Mouse (Mus musculus) E14TG2a.4 (cell line): Measurements from ENCODE around the gene Atp5k.
A peak's percentile ranks its signal among the peaks of the same experiment; 100 is the strongest.

Experiments used
- H3K27me3 ChIP-seq: 2 replicates; pipeline ENCODE4 v1.6.1; 2014; ENCODE audit warnings: low read length, control low read depth; ENCODE audit not compliant: insufficient read depth
- H3K36me3 ChIP-seq: 2 replicates; pipeline ENCODE4 v1.6.1; 2014; ENCODE audit warnings: low read length, control low read depth; ENCODE audit not compliant: insufficient read depth
- H3K4me1 ChIP-seq: replicated peaks from 2 replicates; pipeline ENCODE4 v1.6.1; 2014; ENCODE audit warnings: low read depth, low read length, control low read depth
- H3K4me3 ChIP-seq: replicated peaks from 2 replicates; pipeline ENCODE4 v1.5.1; 2014; ENCODE audit warnings: mild to moderate bottlenecking, low read length
- H3K9me3 ChIP-seq: 2 replicates; pipeline ENCODE4 v1.6.1; 2014; ENCODE audit warnings: low read length, control low read depth
- CTCF ChIP-seq: conservative IDR thresholded peaks from 2 replicates; pipeline ENCODE4 v1.5.1; 2014; ENCODE audit warnings: low read length
- NANOG ChIP-seq: IDR thresholded peaks from 2 replicates; pipeline ENCODE4 v1.6.1; 2014; ENCODE audit warnings: borderline replicate concordance, low read length, mixed read lengths
- POU5F1 ChIP-seq: IDR thresholded peaks from 2 replicates; pipeline ENCODE4 v1.6.1; 2014; ENCODE audit warnings: low read length, borderline replicate concordance

Atp5k gene

GRCm38 (mm10) chr5:108461082-108462065, 27.1 kb upstream of the Atp5k start, which contains the start of gene Pcgf3:
TSS of gene Pcgf3 (plus strand) at chr5:108461232.
- Histone ChIP-seq H3K4me3 (peak within 1 kb of the TSS; percentile 94), H3K36me3 (peaks cover 11% of the 10 kb centered on the region; the same call in 1 of the 2 replicates), H3K4me1 (peaks cover 39% of the 10 kb centered on the region), H3K9me3 (no peaks in the 10 kb centered on the region), H3K27me3 (peaks cover 26% of the 10 kb centered on the region)
- TF ChIP-seq CTCF (no peak), POU5F1 (no peak)

- peaks cover 34% of the 10 kb centered on the region for H3K4me1 ChIP-seq
- TF ChIP-seq NANOG (no peak), POU5F1 (no peak), CTCF (no peak)
Measured at GRCm38 (mm10) chr5:108460461-108460860, 26.2 kb upstream of the Atp5k start.

DNA sequence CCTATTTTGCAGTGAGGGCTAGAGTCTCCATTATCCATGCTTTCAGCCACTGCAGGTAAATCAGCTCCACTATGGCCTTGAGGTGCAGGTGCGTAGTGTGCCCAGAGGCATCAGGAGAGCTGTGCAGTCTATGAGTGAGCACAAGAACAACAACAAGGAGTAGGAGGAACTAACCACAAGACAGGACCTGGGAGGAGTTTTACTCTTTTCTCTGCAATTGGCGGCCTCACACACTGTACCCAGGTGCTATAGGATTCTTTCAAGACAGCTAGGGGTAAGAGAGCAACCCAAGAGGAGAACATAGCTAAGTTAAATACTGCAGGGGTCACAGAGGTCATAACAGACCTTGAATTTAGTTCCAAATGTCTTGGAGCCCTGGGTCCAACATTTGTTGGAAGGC, 24.5 kb upstream of the Atp5k start:
- Histone ChIP-seq H3K9me3 (no peaks in the 10 kb centered on the region), H3K4me3 (no peak overlapping the region), H3K27me3 (peaks cover 26% of the 10 kb centered on the region), H3K4me1 (peaks cover 27% of the 10 kb centered on the region), H3K36me3 (no peaks in the 10 kb centered on the region)
- no peak for TF ChIP-seq POU5F1

More at GRCm38 (mm10) chr5:108460461-108460860, 26.2 kb upstream of the Atp5k start:
- Histone ChIP-seq H3K4me3 (peak overlapping the region; percentile 70), H3K27me3 (peaks cover 26% of the 10 kb centered on the region), H3K9me3 (no peaks in the 10 kb centered on the region), H3K36me3 (0 out of 2 replicates have a peak, but pooled peaks cover 4% of the 10 kb centered on the region)

GRCm38 (mm10) chr5:108454094-108454493, 19.8 kb upstream of the Atp5k start:
- Histone ChIP-seq H3K4me3 (no peak overlapping the region), H3K9me3 (no peaks in the 10 kb centered on the region), H3K27me3 (peaks cover 29% of the 10 kb centered on the region), H3K4me1 (peaks cover 9% of the 10 kb centered on the region), H3K36me3 (no peaks in the 10 kb centered on the region)
- TF ChIP-seq NANOG (no peak), POU5F1 (no peak), CTCF (no peak)

DNA sequence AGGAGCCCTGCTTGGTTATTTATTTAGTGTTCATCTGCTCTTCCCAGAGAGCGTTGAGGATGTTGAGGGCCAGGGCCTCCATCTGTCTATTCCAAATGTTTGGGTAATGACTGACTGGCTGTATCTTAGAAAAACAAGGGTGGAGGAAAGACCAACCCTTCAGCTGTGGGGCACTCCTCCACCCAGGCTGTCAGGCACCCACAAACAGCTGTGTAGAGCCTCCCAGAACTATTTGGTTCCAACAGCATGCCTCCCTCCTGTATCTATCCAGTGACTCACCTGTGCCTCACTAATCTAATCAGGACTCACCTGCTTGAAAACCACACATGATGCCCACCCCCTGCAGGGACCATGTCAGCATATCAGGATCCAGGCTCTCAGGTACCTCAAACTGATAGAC, 18.2 kb upstream of the Atp5k start:
- Histone ChIP-seq H3K4me3 (no peak overlapping the region), H3K36me3 (no peaks in the 10 kb centered on the region), H3K9me3 (no peaks in the 10 kb centered on the region), H3K4me1 (peaks cover 20% of the 10 kb centered on the region), H3K27me3 (peaks cover 28% of the 10 kb centered on the region)
- TF ChIP-seq CTCF, result no peak
- TF ChIP-seq NANOG, result no peak
- TF ChIP-seq POU5F1, result no peak

DNA sequence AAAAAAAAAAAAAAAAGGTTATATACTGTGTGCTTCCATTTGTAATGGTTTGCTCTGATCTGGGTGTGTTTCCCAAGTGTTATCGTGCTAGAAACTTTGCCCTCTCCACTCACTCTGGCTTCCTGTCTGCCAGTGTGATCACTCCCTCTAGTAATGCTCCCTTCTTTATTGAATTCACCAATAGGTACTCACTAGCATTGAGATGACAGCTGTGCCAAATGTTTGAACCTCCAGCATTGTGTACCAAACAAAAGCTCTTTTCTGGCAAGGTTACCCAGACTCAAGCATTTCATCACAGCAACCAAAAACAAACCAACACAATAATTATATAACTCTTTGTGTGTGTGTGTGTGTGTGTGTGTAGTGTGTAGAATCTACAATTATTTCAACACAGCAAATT, 17.4 kb upstream of the Atp5k start:
- TF ChIP-seq CTCF, result no peak
- no peak for TF ChIP-seq NANOG
- no peak for TF ChIP-seq POU5F1
- Histone ChIP-seq H3K36me3 (no peaks in the 10 kb centered on the region), H3K4me3 (no peak overlapping the region), H3K27me3 (peaks cover 35% of the 10 kb centered on the region), H3K4me1 (peaks cover 20% of the 10 kb centered on the region), H3K9me3 (no peaks in the 10 kb centered on the region)

DNA sequence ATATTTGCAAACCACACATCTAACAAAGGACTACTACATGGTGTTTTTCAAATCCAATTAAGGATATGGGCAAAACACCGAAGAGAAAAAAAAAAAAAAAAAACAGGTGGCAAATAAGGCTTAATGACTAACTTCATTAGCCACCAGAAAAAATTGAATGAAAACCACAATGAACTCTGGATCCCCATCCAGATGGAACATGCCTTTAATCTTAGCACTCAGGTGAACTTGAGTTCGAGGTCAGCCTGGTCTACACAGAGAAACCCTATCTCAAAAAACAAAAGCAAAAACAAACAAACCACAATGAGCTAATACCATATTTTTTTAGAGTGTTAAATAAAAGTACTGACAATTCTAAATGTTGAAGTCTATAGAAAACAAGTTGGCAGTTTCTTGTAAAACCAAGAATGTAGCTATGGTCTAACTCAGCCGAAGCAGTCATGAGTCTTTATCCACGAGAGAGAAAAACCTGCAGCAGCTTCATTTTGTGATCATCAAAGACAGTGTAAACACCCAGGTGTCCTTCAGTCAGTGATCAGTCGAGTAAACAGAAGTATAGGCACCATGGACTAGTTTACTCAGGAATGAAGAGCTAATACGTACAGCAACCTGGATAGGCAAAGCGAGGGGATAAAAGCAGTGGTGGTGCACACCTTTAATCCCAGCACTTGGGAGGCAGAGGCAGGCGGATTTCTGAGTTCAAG, 16.7 kb upstream of the Atp5k start:
- no peaks in the 10 kb centered on the region for H3K36me3 ChIP-seq
- H3K9me3 ChIP-seq, result no peaks in the 10 kb centered on the region
- TF ChIP-seq NANOG (no peak), CTCF (no peak), POU5F1 (no peak)
- H3K4me3 ChIP-seq, result no peak overlapping the region
- H3K4me1 ChIP-seq, result peaks cover 20% of the 10 kb centered on the region
- H3K27me3 ChIP-seq, result peaks cover 40% of the 10 kb centered on the region
